Mouse (Mus musculus) hindbrain, embryonic 16.5 days (tissue): ENCODE data around the gene Dppa4. TPM values are rescaled to one million over a fixed set of nuclear protein-coding genes. Genes with fewer than 3 reads are reported as not detected.
"Not testable (repeated sequence)": the region's sequence is repeated elsewhere in the genome, so short reads cannot be mapped to it uniquely, and the experiment has no call there.

Experiments used
- ATAC-seq: fragments of 200-750 bp; cut with Nextera tagmentation; 2 replicates; pipeline ENCODE4 v1.8.0; 2017; ENCODE audit warnings: moderate TSS enrichment, moderate library complexity
- H3K27ac ChIP-seq: fragments of 300-500 bp; sonication (generic); 2 replicates; pipeline ENCODE4 v1.5.1; 2014; ENCODE audit warnings: low read depth, mild to moderate bottlenecking, control low read depth, low read length, moderate library complexity
- H3K27me3 ChIP-seq: fragments of 300-500 bp; sonication (generic); replicated peaks from 2 replicates; pipeline ENCODE4 v1.6.1; 2014; ENCODE audit warnings: low read length; ENCODE audit not compliant: control insufficient read depth, insufficient read depth
- H3K36me3 ChIP-seq: fragments of 300-500 bp; sonication (generic); 2 replicates; pipeline ENCODE4 v1.6.1; 2014; ENCODE audit warnings: mild to moderate bottlenecking, low read length, moderate library complexity, mixed read lengths; ENCODE audit not compliant: control insufficient read depth, insufficient read depth
- H3K4me1 ChIP-seq: fragments of 300-500 bp; sonication (generic); 2 replicates; pipeline ENCODE4 v1.6.1; 2014; ENCODE audit warnings: low read depth, low read length; ENCODE audit not compliant: control insufficient read depth, insufficient read depth
- H3K4me2 ChIP-seq: fragments of 300-500 bp; sonication (generic); 2 replicates; pipeline ENCODE4 v1.6.1; 2014; ENCODE audit warnings: mild to moderate bottlenecking, low read length, control low read depth, moderate library complexity
- H3K4me3 ChIP-seq: fragments of 300-500 bp; sonication (generic); 2 replicates; pipeline ENCODE4 v1.5.1; 2014; ENCODE audit warnings: mild to moderate bottlenecking, low read length, control low read depth, moderate library complexity
- H3K9ac ChIP-seq: fragments of 300-500 bp; sonication (generic); 2 replicates; pipeline ENCODE4 v1.6.1; 2014; ENCODE audit warnings: low read depth, mild to moderate bottlenecking, control low read depth, low read length, moderate library complexity
- H3K9me3 ChIP-seq: fragments of 300-500 bp; sonication (generic); 2 replicates; pipeline ENCODE4 v1.6.1; 2014; ENCODE audit warnings: mild to moderate bottlenecking, low read length, moderate library complexity; ENCODE audit not compliant: control insufficient read depth
- WGBS: fragments of 180-500 bp; shearing (Covaris S2); extraction: QIAGEN DNeasy Blood & Tissue Kit; methylation state at CpG from one replicate; pipeline ENCODE4 v1.1.7; 2014; 5-methylcytosine and 5-hydroxymethylcytosine counted together
- polyA plus RNA-seq: library from polyadenylated mRNA; unstranded; fragments of >200 nt; fragmentation: Nextera tagmentation; extraction: Ambion mirVana; gene quantifications from 2 replicates; pipeline ENCODE4 v1.2.1, GENCODE M21; 2015

Dppa4 gene
- polyA plus RNA-seq, 1 experiment from 2014 or later: not detected

GRCm38 (mm10) chr16:48276940-48277339 lies 6.6 kb upstream of the Dppa4 start:
- no peak overlapping the region for H3K4me2 ChIP-seq
- WGBS: 76% methylated on average over 4 of the region's 4 CpGs
- no peaks in the 10 kb centered on the region for H3K9me3 ChIP-seq
- H3K9ac ChIP-seq: no peak overlapping the region
- no peaks in the 10 kb centered on the region for H3K27me3 ChIP-seq
- H3K4me1 ChIP-seq: no peaks in the 10 kb centered on the region
- H3K4me3 ChIP-seq: no peak overlapping the region
- no peak for ATAC-seq
- H3K27ac ChIP-seq: no peak overlapping the region
- H3K36me3 ChIP-seq: no peaks in the 10 kb centered on the region

GRCm38 (mm10) chr16:48280883-48281282 lies 2.6 kb upstream of the Dppa4 start:
- H3K4me2 ChIP-seq: no peak overlapping the region
- 92% methylated on average over 4 of the region's 4 CpGs for WGBS
- no peak overlapping the region for H3K27ac ChIP-seq
- H3K4me1 ChIP-seq: no peaks in the 10 kb centered on the region
- no peak overlapping the region for H3K4me3 ChIP-seq
- no peak overlapping the region for H3K9ac ChIP-seq
- H3K9me3 ChIP-seq: no peaks in the 10 kb centered on the region
- H3K36me3 ChIP-seq: no peaks in the 10 kb centered on the region
- no peaks in the 10 kb centered on the region for H3K27me3 ChIP-seq
- no peak for ATAC-seq

- Histone ChIP-seq H3K9me3 (no peaks in the 10 kb centered on the region), H3K4me3 (no peak overlapping the region), H3K9ac (no peak overlapping the region), H3K4me1 (no peaks in the 10 kb centered on the region), H3K4me2 (no peak overlapping the region), H3K27ac (no peak overlapping the region), H3K27me3 (no peaks in the 10 kb centered on the region), H3K36me3 (no peaks in the 10 kb centered on the region)
- no peak for ATAC-seq
- WGBS: 58% methylated on average over 1 of the region's 1 CpGs
Observed at GRCm38 (mm10) chr16:48282801-48283200, 732 bp upstream of the Dppa4 start.

- WGBS: 97% methylated on average over 4 of the region's 4 CpGs
- ATAC-seq: no peak
- H3K27ac ChIP-seq: no peak overlapping the region
Observed at GRCm38 (mm10) chr16:48285517-48285916, 2.0 kb downstream of the Dppa4 start.

GRCm38 (mm10) chr16:48297384-48298136 lies 14.0 kb downstream of the Dppa4 start:
- WGBS: 88% methylated on average over 14 of the region's 14 CpGs
- Histone ChIP-seq H3K9ac (no peak overlapping the region), H3K27ac (no peak overlapping the region), H3K4me3 (no peak overlapping the region), H3K27me3 (no peaks in the 10 kb centered on the region), H3K4me2 (no peak overlapping the region), H3K4me1 (no peaks in the 10 kb centered on the region), H3K36me3 (no peaks in the 10 kb centered on the region), H3K9me3 (no peaks in the 10 kb centered on the region)
- no peak for ATAC-seq

More at GRCm38 (mm10) chr16:48285517-48285916, 2.0 kb downstream of the Dppa4 start:
- Histone ChIP-seq H3K4me2 (no peak overlapping the region), H3K9ac (no peak overlapping the region), H3K36me3 (no peaks in the 10 kb centered on the region), H3K4me3 (no peak overlapping the region), H3K27me3 (no peaks in the 10 kb centered on the region), H3K9me3 (no peaks in the 10 kb centered on the region), H3K4me1 (no peaks in the 10 kb centered on the region)

GRCm38 (mm10) chr16:48299884-48300283 lies 16.4 kb downstream of the Dppa4 start:
- H3K36me3 ChIP-seq: no peaks in the 10 kb centered on the region
- no peaks in the 10 kb centered on the region for H3K4me1 ChIP-seq
- no peaks in the 10 kb centered on the region for H3K9me3 ChIP-seq
- no peak overlapping the region for H3K4me3 ChIP-seq
- H3K4me2 ChIP-seq: no peak overlapping the region
- H3K27me3 ChIP-seq: no peaks in the 10 kb centered on the region
- WGBS: 88% methylated on average over 3 of the region's 3 CpGs
- no peak for ATAC-seq
- no peak overlapping the region for H3K27ac ChIP-seq
- H3K9ac ChIP-seq: no peak overlapping the region

GRCm38 (mm10) chr16:48303509-48303908 lies 20.0 kb downstream of the Dppa4 start, which contains the start of gene Dppa2:
TSS of gene Dppa2 (plus strand) at chr16:48303908.
- H3K27me3 ChIP-seq: no peaks in the 10 kb centered on the region
- no peaks in the 10 kb centered on the region for H3K36me3 ChIP-seq
- H3K4me1 ChIP-seq: no peaks in the 10 kb centered on the region
- H3K9me3 ChIP-seq: no peaks in the 10 kb centered on the region
- no peak within 1 kb of the TSS for H3K27ac ChIP-seq
- WGBS: 86% methylated on average over 7 of the region's 7 CpGs
- no peak within 1 kb of the TSS for H3K9ac ChIP-seq
- no peak within 1 kb of the TSS for H3K4me3 ChIP-seq
- no peak for ATAC-seq
- no peak within 1 kb of the TSS for H3K4me2 ChIP-seq

GRCm38 (mm10) chr16:48303983-48304382 lies 20.4 kb downstream of the Dppa4 start:
- 92% methylated on average over 3 of the region's 3 CpGs for WGBS
- no peak for ATAC-seq

GRCm38 (mm10) chr16:48308916-48309315 lies 25.4 kb downstream of the Dppa4 start:
- not testable (repeated sequence) for H3K27ac ChIP-seq, H3K4me2 ChIP-seq, H3K4me1 ChIP-seq, H3K4me3 ChIP-seq, H3K9me3 ChIP-seq, ATAC-seq, H3K36me3 ChIP-seq, H3K27me3 ChIP-seq, H3K9ac ChIP-seq
- WGBS: 95% methylated on average over 10 of the region's 10 CpGs

More at GRCm38 (mm10) chr16:48303983-48304382, 20.4 kb downstream of the Dppa4 start:
- H3K4me3 ChIP-seq: no peak overlapping the region
- no peak overlapping the region for H3K9ac ChIP-seq
- no peak overlapping the region for H3K4me2 ChIP-seq
- no peaks in the 10 kb centered on the region for H3K36me3 ChIP-seq
- no peaks in the 10 kb centered on the region for H3K4me1 ChIP-seq
- H3K27me3 ChIP-seq: no peaks in the 10 kb centered on the region
- no peak overlapping the region for H3K27ac ChIP-seq
- no peaks in the 10 kb centered on the region for H3K9me3 ChIP-seq
